Mouse (Mus musculus): ENCODE results near the gene Rnpepl1. TPM values are rescaled to one million over a fixed set of nuclear protein-coding genes. Genes with fewer than 3 reads are reported as not detected.
"Not testable (repeated sequence)": the region's sequence is repeated elsewhere in the genome, so short reads cannot be mapped to it uniquely, and the experiment has no call there.

Rnpepl1 gene
- polyA plus RNA-seq, 1 experiment from 2014 or later, result 21.7 TPM

GRCm38 (mm10) chr1:92937797-92938196 is 27.2 kb downstream of the Rnpepl1 start:
- H3K27ac ChIP-seq (ENCODE audit: low read depth, low read length), result no peak overlapping the region
- H3K4me1 ChIP-seq (ENCODE audit: control insufficient read depth, insufficient read depth, low read length), result peaks cover 11% of the 10 kb centered on the region
- H3K9me3 ChIP-seq (replicated peaks; ENCODE audit: control insufficient read depth, low read length), result no peaks in the 10 kb centered on the region; the same call in 1 of the 2 replicates
- H3K36me3 ChIP-seq (ENCODE audit: control insufficient read depth, insufficient read depth, low read length), result peaks cover 11% of the 10 kb centered on the region
- no peak overlapping the region for H3K4me3 ChIP-seq (ENCODE audit: low read depth, low read length)
- no peaks in the 10 kb centered on the region for H3K27me3 ChIP-seq (ENCODE audit: control insufficient read depth, insufficient read depth, low read length)
- no peak overlapping the region for H3K4me2 ChIP-seq
- WGBS (ENCODE audit: insufficient replicate concordance), result 84% methylated on average over 3 of the region's 3 CpGs
- ATAC-seq (replicated peaks; ENCODE audit: insufficient number of reproducible peaks, low FRiP score, low TSS enrichment), result no peak
- H3K9ac ChIP-seq (ENCODE audit: low read depth, low read length), result no peak overlapping the region

DNA sequence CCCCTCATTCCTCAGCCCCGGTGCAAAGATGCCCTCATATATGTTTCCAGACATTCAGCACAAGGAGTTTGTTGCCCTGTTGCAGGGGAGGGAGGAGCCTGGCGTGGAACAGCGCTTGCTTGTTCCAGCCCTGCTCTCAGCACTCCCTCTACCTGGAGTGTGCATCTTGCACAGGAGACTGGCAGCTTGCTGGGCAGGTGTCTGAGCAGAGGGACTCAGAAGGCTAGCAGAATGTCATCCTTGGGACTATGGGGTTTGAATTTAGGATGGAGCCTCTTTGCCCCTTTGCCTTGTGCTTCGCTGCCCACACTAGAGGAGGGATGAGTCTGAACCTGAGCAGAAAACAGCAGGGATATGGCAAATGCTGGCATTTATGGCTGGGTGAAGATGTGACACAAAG is 29.2 kb downstream of the Rnpepl1 start:
- ATAC-seq (replicated peaks; ENCODE audit: insufficient number of reproducible peaks, low FRiP score, low TSS enrichment), result no peak
- WGBS (ENCODE audit: insufficient replicate concordance), result 90% methylated on average over 4 of the region's 4 CpGs
- Histone ChIP-seq H3K27me3 (ENCODE audit: control insufficient read depth, insufficient read depth, low read length) (no peaks in the 10 kb centered on the region), H3K36me3 (ENCODE audit: control insufficient read depth, insufficient read depth, low read length) (peaks cover 17% of the 10 kb centered on the region), H3K9me3 (replicated peaks; ENCODE audit: control insufficient read depth, low read length) (no peaks in the 10 kb centered on the region), H3K27ac (ENCODE audit: low read depth, low read length) (no peak overlapping the region), H3K9ac (ENCODE audit: low read depth, low read length) (no peak overlapping the region), H3K4me1 (ENCODE audit: control insufficient read depth, insufficient read depth, low read length) (peaks cover 11% of the 10 kb centered on the region), H3K4me2 (no peak overlapping the region), H3K4me3 (ENCODE audit: low read depth, low read length) (no peak overlapping the region)

DNA sequence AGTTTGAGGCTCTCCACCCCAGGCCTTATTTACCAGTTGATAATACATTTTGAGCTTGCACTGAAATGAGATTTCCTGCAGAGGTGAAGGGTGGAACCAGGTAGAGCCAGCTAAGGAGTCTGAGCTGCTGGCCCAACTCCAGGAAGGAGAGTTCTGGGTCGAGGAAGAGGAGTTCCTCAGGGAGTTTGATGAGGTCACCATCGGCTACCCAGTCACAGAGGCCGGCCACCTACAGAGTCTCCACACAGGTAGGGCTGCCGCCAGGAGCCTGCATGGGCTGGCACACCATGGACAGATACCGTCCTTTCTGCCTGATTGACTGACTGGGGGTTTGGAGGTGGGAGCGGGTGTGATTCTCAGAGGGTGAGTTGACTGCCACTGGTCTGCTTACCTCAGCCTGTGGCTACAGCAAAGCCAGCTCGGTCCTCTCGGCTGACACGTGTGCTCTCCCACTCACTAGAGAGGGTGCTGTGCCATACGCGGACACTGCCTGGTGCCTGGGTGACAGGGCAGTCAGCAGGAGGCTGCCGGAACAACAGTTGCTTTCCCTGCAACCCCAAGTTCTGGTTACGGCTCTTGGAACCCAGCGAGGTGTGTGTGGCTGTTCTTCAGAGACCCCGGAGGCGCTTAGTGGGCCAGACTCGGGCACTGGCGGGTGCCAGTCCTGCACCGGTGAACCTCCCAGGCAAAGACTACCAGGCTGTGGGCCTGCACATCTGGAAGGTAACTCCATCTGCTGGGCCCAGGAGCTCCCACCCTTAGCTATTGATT is 32.8 kb downstream of the Rnpepl1 start:
- H3K4me1 ChIP-seq (ENCODE audit: control insufficient read depth, insufficient read depth, low read length), result no peaks in the 10 kb centered on the region
- H3K4me2 ChIP-seq, result no peak overlapping the region
- H3K27ac ChIP-seq (ENCODE audit: low read depth, low read length), result no peak overlapping the region
- no peaks in the 10 kb centered on the region for H3K27me3 ChIP-seq (ENCODE audit: control insufficient read depth, insufficient read depth, low read length)
- peaks cover 27% of the 10 kb centered on the region for H3K36me3 ChIP-seq (ENCODE audit: control insufficient read depth, insufficient read depth, low read length)
- ATAC-seq (replicated peaks; ENCODE audit: insufficient number of reproducible peaks, low FRiP score, low TSS enrichment), result no peak
- H3K9ac ChIP-seq (ENCODE audit: low read depth, low read length), result no peak overlapping the region
- H3K4me3 ChIP-seq (ENCODE audit: low read depth, low read length), result no peak overlapping the region
- H3K9me3 ChIP-seq (replicated peaks; ENCODE audit: control insufficient read depth, low read length), result no peaks in the 10 kb centered on the region
- WGBS (ENCODE audit: insufficient replicate concordance), result 88% methylated on average over 19 of the region's 19 CpGs

DNA sequence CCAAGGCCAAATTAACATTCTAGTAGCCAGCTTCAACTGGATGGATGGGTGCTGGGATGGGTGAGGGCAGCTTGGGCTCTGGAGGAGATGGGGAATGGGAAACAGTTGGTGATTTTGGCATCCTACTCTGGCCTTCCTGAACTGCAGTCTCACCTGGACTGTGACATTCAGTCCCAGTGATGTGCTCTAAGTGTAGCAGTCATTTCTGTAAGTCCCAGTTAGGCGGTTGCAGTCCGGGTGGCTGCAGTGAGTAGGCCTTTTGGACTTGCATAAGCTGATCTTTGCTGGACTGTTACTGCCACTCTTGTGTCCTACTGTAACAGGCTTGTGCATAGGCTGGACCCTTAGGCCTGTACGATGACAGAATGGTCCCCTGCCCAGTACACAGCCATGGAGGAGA is 37.4 kb downstream of the Rnpepl1 start:
- WGBS (ENCODE audit: insufficient replicate concordance), result 98% methylated on average over 3 of the region's 3 CpGs
- no peak overlapping the region for H3K4me3 ChIP-seq (ENCODE audit: low read depth, low read length)
- no peaks in the 10 kb centered on the region for H3K4me1 ChIP-seq (ENCODE audit: control insufficient read depth, insufficient read depth, low read length)
- H3K9me3 ChIP-seq (replicated peaks; ENCODE audit: control insufficient read depth, low read length), result no peaks in the 10 kb centered on the region
- no peak overlapping the region for H3K4me2 ChIP-seq
- H3K9ac ChIP-seq (ENCODE audit: low read depth, low read length), result no peak overlapping the region
- no peak overlapping the region for H3K27ac ChIP-seq (ENCODE audit: low read depth, low read length)
- H3K27me3 ChIP-seq (ENCODE audit: control insufficient read depth, insufficient read depth, low read length), result no peaks in the 10 kb centered on the region
- no peak for ATAC-seq (replicated peaks; ENCODE audit: insufficient number of reproducible peaks, low FRiP score, low TSS enrichment)
- peaks cover 15% of the 10 kb centered on the region; the same call in 1 of the 2 replicates for H3K36me3 ChIP-seq (ENCODE audit: control insufficient read depth, insufficient read depth, low read length)

DNA sequence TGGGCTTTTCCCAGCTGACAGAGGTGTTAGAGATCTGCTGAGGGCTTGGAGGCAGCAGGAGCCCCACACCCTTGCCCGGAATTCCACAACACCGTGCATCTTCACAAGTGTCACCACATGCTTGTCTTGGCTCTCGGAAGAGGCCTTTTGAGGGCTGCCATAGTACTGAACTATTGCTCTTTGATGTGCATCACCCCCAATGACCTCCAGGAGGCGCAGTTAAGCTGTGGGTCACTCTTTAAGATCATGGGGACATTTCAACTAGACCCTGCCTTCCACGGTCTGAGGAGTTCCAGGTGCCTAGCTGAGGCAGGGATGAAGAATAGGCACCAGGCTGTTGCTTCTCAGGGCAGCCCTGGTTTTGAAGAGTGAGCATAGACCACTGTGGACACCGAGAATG is 38.8 kb downstream of the Rnpepl1 start:
- Histone ChIP-seq H3K4me3 (ENCODE audit: low read depth, low read length) (no peak overlapping the region), H3K9me3 (replicated peaks; ENCODE audit: control insufficient read depth, low read length) (no peaks in the 10 kb centered on the region), H3K4me1 (ENCODE audit: control insufficient read depth, insufficient read depth, low read length) (no peaks in the 10 kb centered on the region), H3K27ac (ENCODE audit: low read depth, low read length) (no peak overlapping the region), H3K9ac (ENCODE audit: low read depth, low read length) (no peak overlapping the region), H3K27me3 (ENCODE audit: control insufficient read depth, insufficient read depth, low read length) (no peaks in the 10 kb centered on the region), H3K36me3 (ENCODE audit: control insufficient read depth, insufficient read depth, low read length) (peaks cover 12% of the 10 kb centered on the region; the same call in 1 of the 2 replicates), H3K4me2 (no peak overlapping the region)
- 59% methylated on average over 6 of the region's 6 CpGs for WGBS (ENCODE audit: insufficient replicate concordance)
- no peak for ATAC-seq (replicated peaks; ENCODE audit: insufficient number of reproducible peaks, low FRiP score, low TSS enrichment)

DNA sequence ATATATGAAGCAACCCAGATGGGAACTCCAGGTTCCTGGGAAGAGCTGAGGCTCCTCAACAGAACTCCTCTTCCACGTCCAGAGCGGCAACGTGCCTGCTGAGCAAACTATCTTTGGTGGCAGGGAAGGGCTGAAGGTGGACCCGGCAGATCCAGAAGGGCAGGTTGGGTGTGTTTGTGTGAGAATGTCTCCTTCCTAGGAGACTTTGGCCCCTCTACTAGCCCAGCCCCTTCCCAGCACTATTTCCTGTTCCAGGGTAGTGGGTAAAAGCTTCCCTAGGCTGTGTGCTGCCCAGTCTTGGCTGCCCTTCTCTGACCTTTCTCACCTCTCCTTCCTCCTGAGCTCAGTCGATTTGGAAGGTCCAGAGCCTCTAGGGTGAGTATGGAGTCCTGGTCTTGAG is 40.0 kb downstream of the Rnpepl1 start, which contains the start of gene Gpr35:
TSS of gene Gpr35 (plus strand) at position 259 of the 400 bp plus-strand sequence.
- Histone ChIP-seq H3K27me3 (ENCODE audit: control insufficient read depth, insufficient read depth, low read length) (no peaks in the 10 kb centered on the region), H3K36me3 (ENCODE audit: control insufficient read depth, insufficient read depth, low read length) (peaks cover 6% of the 10 kb centered on the region; the same call in 1 of the 2 replicates), H3K4me3 (ENCODE audit: low read depth, low read length) (no peak within 1 kb of the TSS), H3K4me2 (no peak within 1 kb of the TSS), H3K9ac (ENCODE audit: low read depth, low read length) (no peak within 1 kb of the TSS), H3K9me3 (replicated peaks; ENCODE audit: control insufficient read depth, low read length) (no peaks in the 10 kb centered on the region), H3K27ac (ENCODE audit: low read depth, low read length) (no peak within 1 kb of the TSS), H3K4me1 (ENCODE audit: control insufficient read depth, insufficient read depth, low read length) (no peaks in the 10 kb centered on the region)
- ATAC-seq (replicated peaks; ENCODE audit: insufficient number of reproducible peaks, low FRiP score, low TSS enrichment), result no peak
- WGBS (ENCODE audit: insufficient replicate concordance), result 58% methylated on average over 5 of the region's 5 CpGs

GRCm38 (mm10) chr1:92953641-92954040 is 43.1 kb downstream of the Rnpepl1 start:
- no peak overlapping the region for H3K9ac ChIP-seq (ENCODE audit: low read depth, low read length)
- H3K27me3 ChIP-seq (ENCODE audit: control insufficient read depth, insufficient read depth, low read length), result no peaks in the 10 kb centered on the region
- no peaks in the 10 kb centered on the region for H3K36me3 ChIP-seq (ENCODE audit: control insufficient read depth, insufficient read depth, low read length)
- no peaks in the 10 kb centered on the region for H3K4me1 ChIP-seq (ENCODE audit: control insufficient read depth, insufficient read depth, low read length)
- WGBS (ENCODE audit: insufficient replicate concordance), result 69% methylated on average over 2 of the region's 2 CpGs
- H3K27ac ChIP-seq (ENCODE audit: low read depth, low read length), result no peak overlapping the region
- H3K4me2 ChIP-seq, result no peak overlapping the region
- H3K9me3 ChIP-seq (replicated peaks; ENCODE audit: control insufficient read depth, low read length), result no peaks in the 10 kb centered on the region
- no peak overlapping the region for H3K4me3 ChIP-seq (ENCODE audit: low read depth, low read length)
- no peak for ATAC-seq (replicated peaks; ENCODE audit: insufficient number of reproducible peaks, low FRiP score, low TSS enrichment)

DNA sequence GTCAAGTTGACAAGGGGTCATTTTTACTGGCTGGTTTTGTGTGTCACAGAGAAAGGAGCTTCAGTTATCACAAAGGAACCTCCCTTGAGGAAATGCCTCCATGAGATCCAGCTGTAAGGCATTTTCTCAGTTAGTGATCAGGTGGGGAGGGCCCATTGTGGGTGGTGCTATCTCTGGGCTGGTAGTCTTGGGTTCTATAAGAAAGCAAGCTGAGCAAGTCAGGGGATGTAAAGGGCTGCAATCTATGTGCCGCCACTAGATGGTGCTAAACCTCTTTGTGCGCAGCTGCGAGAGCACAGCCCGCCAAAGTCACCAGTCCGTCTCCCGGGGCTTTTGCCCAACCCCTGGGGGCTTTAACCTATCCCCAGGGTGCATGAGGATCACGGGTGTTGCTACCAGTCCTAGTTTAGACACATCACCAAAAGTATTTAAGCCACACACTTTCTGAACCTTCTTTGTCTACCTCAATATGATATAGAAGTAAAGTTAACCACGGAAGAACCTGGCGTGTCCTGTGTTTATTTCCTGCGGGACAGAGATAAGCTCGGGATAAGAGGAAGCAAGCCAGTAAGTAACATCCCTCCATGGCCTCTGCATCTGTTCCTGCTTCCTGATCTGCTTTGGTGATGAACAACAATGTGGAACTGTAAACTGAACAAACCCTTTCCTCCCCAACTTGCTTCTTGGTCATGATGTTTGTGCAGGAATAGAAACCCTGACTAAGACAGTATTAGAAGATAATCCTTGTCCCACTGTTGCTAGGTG is 46.2 kb downstream of the Rnpepl1 start:
- H3K9me3 ChIP-seq (replicated peaks; ENCODE audit: control insufficient read depth, low read length); H3K9ac ChIP-seq (ENCODE audit: low read depth, low read length); H3K27ac ChIP-seq (ENCODE audit: low read depth, low read length); H3K36me3 ChIP-seq (ENCODE audit: control insufficient read depth, insufficient read depth, low read length); ATAC-seq (replicated peaks; ENCODE audit: insufficient number of reproducible peaks, low FRiP score, low TSS enrichment); H3K4me1 ChIP-seq (ENCODE audit: control insufficient read depth, insufficient read depth, low read length); H3K27me3 ChIP-seq (ENCODE audit: control insufficient read depth, insufficient read depth, low read length): not testable (repeated sequence)
- Histone ChIP-seq H3K4me3 (ENCODE audit: low read depth, low read length) (0 out of 2 replicates have a peak overlapping the region, but pooled peaks have one; percentile 14), H3K4me2 (peak overlapping the region; percentile 53)
- 5% methylated on average over 11 of the region's 11 CpGs for WGBS (ENCODE audit: insufficient replicate concordance)

Data from heart, embryonic 11.5 days (tissue).